Mouse (Mus musculus): ENCODE data around the gene Vmn2r6. TPM values are rescaled to one million over a fixed set of nuclear protein-coding genes. Genes with fewer than 3 reads are reported as not detected.
"Not testable (repeated sequence)": the region's sequence is repeated elsewhere in the genome, so short reads cannot be mapped to it uniquely, and the experiment has no call there.

Gene Vmn2r6
- polyA plus RNA-seq (2015; fragmentation: Nextera tagmentation; extraction: Ambion mirVana): not detected in 2 replicates

DNA sequence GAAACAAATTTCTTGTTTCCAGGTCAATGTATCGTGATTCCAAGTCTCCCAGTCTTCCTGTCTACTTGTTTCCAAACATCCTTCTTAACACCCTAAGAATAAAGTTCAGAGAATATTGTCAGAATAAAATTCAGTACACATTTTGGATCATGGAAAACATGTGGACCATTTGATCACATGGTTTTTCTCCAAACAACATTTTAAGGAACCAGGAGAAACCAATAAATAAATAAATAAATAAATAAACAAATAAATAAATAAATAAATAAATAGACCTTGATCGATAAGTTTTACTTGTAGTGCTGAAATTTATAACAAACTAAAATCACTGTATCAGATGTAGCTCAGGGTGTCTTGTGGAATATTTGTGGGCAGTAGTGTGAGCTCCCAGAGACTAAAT lies at the start of gene Vmn2r6:
Gene Vmn2r6 (minus strand): TSS at position 101 of the 400 bp plus-strand sequence.
- not testable (repeated sequence) for H3K36me3 ChIP-seq; H3K4me2 ChIP-seq; H3K27ac ChIP-seq; H3K9ac ChIP-seq; H3K4me1 ChIP-seq; H3K4me3 ChIP-seq; H3K9me3 ChIP-seq; H3K27me3 ChIP-seq; ATAC-seq (ENCODE audit: insufficient number of reproducible peaks, insufficient read depth, low FRiP score, low TSS enrichment, low read depth)
- 79% methylated on average over 2 of the region's 2 CpGs for WGBS

DNA sequence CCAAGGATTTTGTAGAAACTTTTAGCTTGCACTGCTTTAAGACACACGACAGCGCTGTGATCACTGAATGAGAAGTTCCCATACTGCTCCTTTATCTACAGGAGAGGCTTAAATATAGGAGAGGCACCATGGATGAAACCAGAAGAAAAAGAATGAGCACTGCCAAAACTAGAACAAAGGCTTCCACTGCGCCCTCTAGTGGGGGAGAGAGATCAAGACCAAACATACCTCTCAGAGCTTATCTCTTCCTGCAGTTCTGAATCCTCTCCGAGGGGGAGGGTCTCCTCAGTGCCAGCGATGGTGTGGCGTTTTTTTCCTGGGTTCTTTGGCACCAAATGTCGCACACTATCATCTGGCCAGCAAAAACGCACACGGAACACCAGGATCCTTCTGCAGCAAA lies 22.0 kb upstream of the Vmn2r6 start:
- no peaks in the 10 kb centered on the region for H3K9me3 ChIP-seq
- H3K4me1 ChIP-seq: no peaks in the 10 kb centered on the region
- no peak overlapping the region for H3K4me2 ChIP-seq
- no peak overlapping the region for H3K4me3 ChIP-seq
- no peak overlapping the region for H3K27ac ChIP-seq
- no peaks in the 10 kb centered on the region for H3K27me3 ChIP-seq
- H3K36me3 ChIP-seq: no peaks in the 10 kb centered on the region
- 68% methylated on average over 9 of the region's 9 CpGs for WGBS
- no peak for ATAC-seq (ENCODE audit: insufficient number of reproducible peaks, insufficient read depth, low FRiP score, low TSS enrichment, low read depth)
- H3K9ac ChIP-seq: no peak overlapping the region

DNA sequence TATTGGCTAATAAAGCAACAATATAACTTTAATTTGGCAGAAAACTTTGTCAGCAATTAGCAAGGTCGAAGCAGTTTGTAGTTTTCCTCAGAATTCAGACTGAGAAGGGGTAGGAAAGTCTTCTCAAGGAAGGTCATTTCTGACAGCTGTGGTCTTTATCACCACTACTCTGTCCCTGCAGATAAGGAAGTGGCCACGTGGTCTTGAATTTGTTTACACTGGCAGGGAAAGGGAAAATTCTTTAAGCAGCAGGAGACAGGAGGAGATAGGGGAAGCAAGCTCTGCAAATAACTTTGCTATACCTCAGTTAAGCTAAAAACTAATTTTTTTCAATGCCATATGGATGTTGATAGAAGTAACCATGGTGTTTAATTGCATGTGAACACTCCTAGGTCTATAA lies 3.2 kb upstream of the Vmn2r6 start:
- H3K27me3 ChIP-seq; H3K4me1 ChIP-seq; H3K36me3 ChIP-seq; H3K9ac ChIP-seq; H3K4me2 ChIP-seq; H3K4me3 ChIP-seq; H3K27ac ChIP-seq; H3K9me3 ChIP-seq; ATAC-seq (ENCODE audit: insufficient number of reproducible peaks, insufficient read depth, low FRiP score, low TSS enrichment, low read depth): not testable (repeated sequence)
- WGBS: 58% methylated on average over 2 of the region's 2 CpGs

DNA sequence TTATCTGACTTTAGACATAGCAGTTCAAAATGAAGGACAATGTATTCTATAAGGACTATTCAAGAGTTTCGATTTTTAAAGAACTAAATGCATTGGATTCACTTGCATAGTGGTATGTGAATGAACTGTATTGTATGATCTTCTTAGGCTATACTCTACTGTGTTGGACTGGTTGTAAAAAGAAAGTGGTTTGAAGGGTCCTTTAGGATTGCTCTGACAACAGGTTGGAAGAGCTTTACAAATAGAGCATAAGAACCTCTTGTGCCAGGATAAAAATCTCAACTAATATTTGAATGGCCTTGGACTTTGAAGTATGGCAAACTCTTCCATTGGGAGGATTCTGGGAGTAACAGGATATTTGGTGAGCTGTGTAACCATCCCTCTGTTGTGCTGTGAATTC lies 42.0 kb downstream of the Vmn2r6 start:
- not testable (repeated sequence) for H3K9ac ChIP-seq; H3K4me3 ChIP-seq; ATAC-seq (ENCODE audit: insufficient number of reproducible peaks, insufficient read depth, low FRiP score, low TSS enrichment, low read depth); H3K36me3 ChIP-seq; H3K4me1 ChIP-seq; H3K4me2 ChIP-seq; H3K27me3 ChIP-seq; H3K27ac ChIP-seq; H3K9me3 ChIP-seq
- 74% methylated on average over 1 of the region's 1 CpGs for WGBS

DNA sequence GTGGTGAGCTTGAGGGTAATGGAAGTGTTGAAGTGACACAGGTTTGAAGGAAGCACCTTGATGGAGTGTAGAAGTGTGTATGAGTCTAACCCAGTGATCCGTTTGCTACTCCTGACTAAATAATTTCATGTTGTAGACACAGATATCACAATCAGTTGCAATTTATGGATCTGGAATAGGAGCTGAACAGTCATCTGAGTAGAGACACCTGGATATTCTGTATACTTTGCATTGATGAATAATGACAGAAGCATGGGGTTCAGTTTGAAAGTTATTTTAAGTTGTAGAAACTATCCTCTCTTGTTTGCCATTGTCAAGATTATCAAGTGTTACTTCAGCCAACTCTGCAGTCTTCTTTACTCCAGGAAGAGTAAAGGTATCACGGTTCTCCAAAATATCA lies 55.9 kb downstream of the Vmn2r6 start, which contains the start of gene Vmn2r5:
Gene Vmn2r5 (minus strand): TSS at position 101 of the 400 bp plus-strand sequence.
- not testable (repeated sequence) for H3K9me3 ChIP-seq; H3K27ac ChIP-seq; H3K27me3 ChIP-seq; H3K9ac ChIP-seq; H3K4me3 ChIP-seq; H3K36me3 ChIP-seq; H3K4me1 ChIP-seq; ATAC-seq (ENCODE audit: insufficient number of reproducible peaks, insufficient read depth, low FRiP score, low TSS enrichment, low read depth); H3K4me2 ChIP-seq
- 63% methylated on average over 1 of the region's 2 CpGs for WGBS

Other genes starting within 250 kb of the Vmn2r6 start
- not detected in 2 replicates for gene Vmn2r4, start 150.5 kb downstream of the Vmn2r6 start, polyA plus RNA-seq (2015; fragmentation: Nextera tagmentation; extraction: Ambion mirVana)
- gene Vmn2r5, start 56.0 kb downstream of the Vmn2r6 start, polyA plus RNA-seq (2015; fragmentation: Nextera tagmentation; extraction: Ambion mirVana): not detected in 2 replicates